Mouse (Mus musculus) hindbrain, embryonic 15.5 days (tissue): ENCODE results near the gene Ddrgk1. TPM values are rescaled to one million over a fixed set of nuclear protein-coding genes. Genes with fewer than 3 reads are reported as not detected.
"Not testable (repeated sequence)": the region's sequence is repeated elsewhere in the genome, so short reads cannot be mapped to it uniquely, and the experiment has no call there.

Experiments
- ATAC-seq: fragments of 200-750 bp; cut with Nextera tagmentation; 2 replicates; pipeline ENCODE4 v1.8.0; 2017; ENCODE audit warnings: low read depth, moderate number of reproducible peaks, moderate TSS enrichment; ENCODE audit not compliant: low FRiP score
- H3K27ac ChIP-seq: fragments of 300-500 bp; sonication (generic); replicated peaks from 2 replicates; pipeline ENCODE4 v1.5.1; 2015; ENCODE audit warnings: mild to moderate bottlenecking, inconsistent platforms
- H3K27me3 ChIP-seq: fragments of 300-500 bp; sonication (generic); 2 replicates; pipeline ENCODE4 v1.6.1; 2015; ENCODE audit warnings: control low read depth, inconsistent platforms
- H3K36me3 ChIP-seq: fragments of 300-500 bp; sonication (generic); 2 replicates; pipeline ENCODE4 v1.6.1; 2015; ENCODE audit warnings: control low read depth, inconsistent platforms
- H3K4me1 ChIP-seq: fragments of 300-500 bp; sonication (generic); replicated peaks from 2 replicates; pipeline ENCODE4 v1.6.1; 2015; ENCODE audit warnings: control low read depth, inconsistent platforms
- H3K4me2 ChIP-seq: fragments of 300-500 bp; sonication (generic); 2 replicates; pipeline ENCODE4 v1.6.1; 2015; ENCODE audit warnings: moderate library complexity, mild to moderate bottlenecking, inconsistent platforms
- H3K4me3 ChIP-seq: fragments of 300-500 bp; sonication (generic); 2 replicates; pipeline ENCODE4 v1.5.1; 2015; ENCODE audit warnings: mild to moderate bottlenecking, inconsistent platforms
- H3K9ac ChIP-seq: fragments of 300-500 bp; sonication (generic); 2 replicates; pipeline ENCODE4 v1.6.1; 2015; ENCODE audit warnings: inconsistent platforms
- H3K9me3 ChIP-seq: fragments of 300-500 bp; sonication (generic); 2 replicates; pipeline ENCODE4 v1.6.1; 2016; ENCODE audit warnings: control low read depth, inconsistent platforms
- WGBS: fragments of 180-500 bp; shearing (Covaris S2); methylation state at CpG from one replicate; pipeline ENCODE4 v1.1.7; 2015; 5-methylcytosine and 5-hydroxymethylcytosine counted together
- polyA plus RNA-seq: library from polyadenylated mRNA; unstranded; fragments of >200 nt; fragmentation: Nextera tagmentation; extraction: Ambion mirVana; gene quantifications from 2 replicates; pipeline ENCODE4 v1.2.1, GENCODE M21; 2015

Ddrgk1 gene
- polyA plus RNA-seq, 1 experiment from 2014 or later = 72.6 TPM

- Histone ChIP-seq H3K27ac (no peak overlapping the region), H3K27me3 (no peaks in the 10 kb centered on the region), H3K4me1 (no peaks in the 10 kb centered on the region), H3K9me3 (no peaks in the 10 kb centered on the region), H3K4me3 (no peak overlapping the region), H3K4me2 (no peak overlapping the region), H3K36me3 (peaks cover 50% of the 10 kb centered on the region), H3K9ac (no peak overlapping the region)
- no peak for ATAC-seq
- 87% methylated on average over 3 of the region's 3 CpGs for WGBS
These were observed 17.1 kb upstream of the Ddrgk1 start for GRCm38 (mm10) chr2:130681531-130681930.

GRCm38 (mm10) chr2:130679899-130680298 lies 15.4 kb upstream of the Ddrgk1 start:
- peaks cover 66% of the 10 kb centered on the region for H3K36me3 ChIP-seq
- no peak overlapping the region for H3K9ac ChIP-seq

GRCm38 (mm10) chr2:130679154-130679553 lies 14.7 kb upstream of the Ddrgk1 start:
- H3K9ac ChIP-seq = no peak overlapping the region
- no peak overlapping the region for H3K4me3 ChIP-seq
- H3K4me1 ChIP-seq = no peaks in the 10 kb centered on the region
- H3K9me3 ChIP-seq = no peaks in the 10 kb centered on the region
- no peak for ATAC-seq
- peaks cover 71% of the 10 kb centered on the region for H3K36me3 ChIP-seq
- WGBS = 99% methylated on average over 12 of the region's 12 CpGs
- H3K27me3 ChIP-seq = no peaks in the 10 kb centered on the region
- H3K27ac ChIP-seq = no peak overlapping the region
- no peak overlapping the region for H3K4me2 ChIP-seq

More at GRCm38 (mm10) chr2:130679899-130680298, 15.4 kb upstream of the Ddrgk1 start:
- Histone ChIP-seq H3K4me1 (no peaks in the 10 kb centered on the region), H3K4me3 (no peak overlapping the region), H3K4me2 (no peak overlapping the region), H3K27me3 (no peaks in the 10 kb centered on the region), H3K27ac (no peak overlapping the region), H3K9me3 (no peaks in the 10 kb centered on the region)
- no peak for ATAC-seq
- WGBS = 88% methylated on average over 6 of the region's 6 CpGs

- no peaks in the 10 kb centered on the region for H3K4me1 ChIP-seq
- H3K27me3 ChIP-seq = no peaks in the 10 kb centered on the region
- 90% methylated on average over 10 of the region's 10 CpGs for WGBS
- no peaks in the 10 kb centered on the region for H3K9me3 ChIP-seq
- H3K4me2 ChIP-seq = no peak overlapping the region
- peaks cover 89% of the 10 kb centered on the region for H3K36me3 ChIP-seq
- H3K27ac ChIP-seq = no peak overlapping the region
- no peak for ATAC-seq
- H3K9ac ChIP-seq = no peak overlapping the region
- no peak overlapping the region for H3K4me3 ChIP-seq
These were observed 12.8 kb upstream of the Ddrgk1 start for GRCm38 (mm10) chr2:130677211-130677610.

- peak; percentile 77 for ATAC-seq
- H3K4me1 ChIP-seq = peaks cover 40% of the 10 kb centered on the region
- H3K9me3 ChIP-seq = no peaks in the 10 kb centered on the region
- H3K27ac ChIP-seq = peak within 1 kb of the TSS; percentile 81
- H3K4me3 ChIP-seq = peak within 1 kb of the TSS; percentile 62
- WGBS = 1% methylated on average over 31 of the region's 31 CpGs
- peak within 1 kb of the TSS; percentile 65 for H3K9ac ChIP-seq
- peak within 1 kb of the TSS; percentile 60 for H3K4me2 ChIP-seq
- no peaks in the 10 kb centered on the region for H3K27me3 ChIP-seq
- peaks cover 13% of the 10 kb centered on the region for H3K36me3 ChIP-seq
These were observed 3.1 kb upstream of the Ddrgk1 start, which contains the start of gene Itpa for GRCm38 (mm10) chr2:130667559-130667958. Gene Itpa, plus strand, starts transcription at chr2:130667610.

GRCm38 (mm10) chr2:130663342-130663741 lies 1.1 kb downstream of the Ddrgk1 start:
- Histone ChIP-seq H3K9me3 (no peaks in the 10 kb centered on the region), H3K27me3 (no peaks in the 10 kb centered on the region), H3K9ac (peak overlapping the region; percentile 69), H3K36me3 (peaks cover 17% of the 10 kb centered on the region), H3K27ac (peak overlapping the region; percentile 98), H3K4me2 (peak overlapping the region; percentile 67), H3K4me1 (peaks cover 32% of the 10 kb centered on the region), H3K4me3 (peak overlapping the region; percentile 57)
- ATAC-seq = no peak
- WGBS = 91% methylated on average over 11 of the region's 11 CpGs

GRCm38 (mm10) chr2:130658530-130658929 lies 5.9 kb downstream of the Ddrgk1 start:
- no peak overlapping the region for H3K4me2 ChIP-seq
- H3K27ac ChIP-seq = no peak overlapping the region
- ATAC-seq = no peak
- WGBS = 97% methylated on average over 10 of the region's 10 CpGs
- H3K4me3 ChIP-seq = no peak overlapping the region
- H3K27me3 ChIP-seq = no peaks in the 10 kb centered on the region
- H3K9ac ChIP-seq = no peak overlapping the region
- H3K36me3 ChIP-seq = peaks cover 58% of the 10 kb centered on the region
- peaks cover 16% of the 10 kb centered on the region for H3K4me1 ChIP-seq
- H3K9me3 ChIP-seq = no peaks in the 10 kb centered on the region

- H3K36me3 ChIP-seq = peaks cover 67% of the 10 kb centered on the region
- H3K9ac ChIP-seq = no peak overlapping the region
- 89% methylated on average over 6 of the region's 6 CpGs for WGBS
- no peak overlapping the region for H3K4me3 ChIP-seq
- no peak overlapping the region for H3K27ac ChIP-seq
- H3K4me2 ChIP-seq = no peak overlapping the region
- no peaks in the 10 kb centered on the region for H3K9me3 ChIP-seq
- H3K4me1 ChIP-seq = peaks cover 6% of the 10 kb centered on the region; the same call in 1 of the 2 replicates
- ATAC-seq = no peak
- no peaks in the 10 kb centered on the region for H3K27me3 ChIP-seq
These were observed 6.9 kb downstream of the Ddrgk1 start for GRCm38 (mm10) chr2:130657541-130657940.

GRCm38 (mm10) chr2:130656536-130656935 lies 7.9 kb downstream of the Ddrgk1 start:
- 94% methylated on average over 9 of the region's 9 CpGs for WGBS
- H3K27ac ChIP-seq = no peak overlapping the region
- no peaks in the 10 kb centered on the region for H3K9me3 ChIP-seq

GRCm38 (mm10) chr2:130655660-130656339 lies 8.7 kb downstream of the Ddrgk1 start:
- 98% methylated on average over 6 of the region's 6 CpGs for WGBS
- Histone ChIP-seq H3K27me3 (no peaks in the 10 kb centered on the region), H3K4me3 (no peak overlapping the region), H3K4me1 (no peaks in the 10 kb centered on the region), H3K4me2 (no peak overlapping the region), H3K9ac (no peak overlapping the region), H3K27ac (no peak overlapping the region), H3K36me3 (peaks cover 69% of the 10 kb centered on the region), H3K9me3 (no peaks in the 10 kb centered on the region)
- no peak for ATAC-seq

More at GRCm38 (mm10) chr2:130656536-130656935, 7.9 kb downstream of the Ddrgk1 start:
- Histone ChIP-seq H3K36me3 (peaks cover 71% of the 10 kb centered on the region), H3K4me1 (no peaks in the 10 kb centered on the region), H3K4me2 (no peak overlapping the region), H3K27me3 (no peaks in the 10 kb centered on the region), H3K4me3 (no peak overlapping the region), H3K9ac (no peak overlapping the region)
- no peak for ATAC-seq

GRCm38 (mm10) chr2:130653760-130654159 lies 10.7 kb downstream of the Ddrgk1 start:
- 88% methylated on average over 1 of the region's 1 CpGs for WGBS
- Histone ChIP-seq H3K9ac (no peak overlapping the region), H3K27me3 (no peaks in the 10 kb centered on the region), H3K4me2 (no peak overlapping the region), H3K27ac (no peak overlapping the region), H3K9me3 (no peaks in the 10 kb centered on the region), H3K36me3 (peaks cover 64% of the 10 kb centered on the region), H3K4me1 (no peaks in the 10 kb centered on the region), H3K4me3 (no peak overlapping the region)
- no peak for ATAC-seq

GRCm38 (mm10) chr2:130653303-130653702 lies 11.2 kb downstream of the Ddrgk1 start:
- Histone ChIP-seq H3K27ac (no peak overlapping the region), H3K9me3 (no peaks in the 10 kb centered on the region), H3K9ac (no peak overlapping the region), H3K4me2 (no peak overlapping the region), H3K36me3 (peaks cover 61% of the 10 kb centered on the region), H3K4me1 (no peaks in the 10 kb centered on the region), H3K27me3 (no peaks in the 10 kb centered on the region), H3K4me3 (no peak overlapping the region)
- 84% methylated on average over 2 of the region's 2 CpGs for WGBS
- ATAC-seq = no peak

GRCm38 (mm10) chr2:130649028-130649427 lies 15.4 kb downstream of the Ddrgk1 start:
- 89% methylated on average over 6 of the region's 6 CpGs for WGBS
- H3K27me3 ChIP-seq, H3K4me3 ChIP-seq, H3K4me1 ChIP-seq, H3K9ac ChIP-seq, H3K4me2 ChIP-seq, H3K9me3 ChIP-seq, H3K27ac ChIP-seq, ATAC-seq: not testable (repeated sequence)
- peaks cover 34% of the 10 kb centered on the region for H3K36me3 ChIP-seq
